Mouse (Mus musculus) cerebellum, adult 18-20 months (tissue): ENCODE data around the gene Tssk3.
"Not testable (repeated sequence)": the region's sequence is repeated elsewhere in the genome, so short reads cannot be mapped to it uniquely, and the experiment has no call there.

Experiments
- DNase-seq, 2 experiments: peaks; one replicate each; pipeline ENCODE4 v3.0.0; 2021

Gene Tssk3

DNA sequence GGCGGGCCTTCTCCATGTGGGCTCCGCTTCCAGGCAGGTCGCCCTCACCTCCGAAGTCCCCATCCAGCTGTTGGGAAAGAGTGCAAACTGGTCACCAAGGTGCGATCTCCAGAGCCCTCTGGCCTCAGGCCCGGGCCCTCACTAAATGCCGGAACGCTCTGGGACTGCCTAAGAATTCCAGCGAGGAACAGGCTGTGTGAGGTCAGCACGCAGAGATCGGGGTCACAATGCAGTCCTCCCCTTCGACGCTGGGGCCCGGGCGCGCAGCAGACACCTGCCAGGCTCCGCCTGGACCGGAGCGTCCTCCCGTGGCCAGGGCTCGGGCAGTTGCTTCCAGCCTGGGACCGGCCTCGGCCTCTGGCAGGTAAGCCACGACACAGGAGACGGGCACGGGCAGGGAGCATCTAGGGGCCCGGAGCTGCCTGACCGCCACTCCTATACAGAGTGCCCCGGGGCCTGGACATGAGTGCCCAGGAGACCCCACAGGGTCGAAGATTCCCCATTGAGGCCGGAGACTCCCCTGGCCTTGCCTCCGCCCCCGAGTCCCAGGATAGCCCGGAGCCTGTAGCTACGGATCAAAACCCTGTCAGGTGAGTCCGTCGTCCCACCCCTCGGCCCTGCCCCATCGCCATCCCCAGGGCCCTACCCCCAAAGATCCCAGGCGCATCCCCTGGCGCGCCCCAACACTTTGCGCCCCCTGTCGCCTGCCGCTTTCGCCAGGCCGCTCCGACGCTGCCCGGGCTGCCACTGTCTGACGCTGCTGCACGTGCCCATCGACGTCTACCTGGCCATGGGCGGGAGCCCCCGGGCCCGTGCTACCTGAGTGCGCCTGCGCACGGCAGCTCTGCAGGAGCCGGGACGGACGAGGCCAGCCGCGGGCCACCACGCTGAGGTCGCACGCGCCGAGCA lies at the start of gene Tssk3, which contains the start of gene Fam229a:
TSS of gene Tssk3 (minus strand) at position 51 of the 909 bp plus-strand sequence.
TSS of gene Fam229a (plus strand) at position 219 of the 909 bp plus-strand sequence.
- peak; percentile 55 to 61 for DNase-seq

DNA sequence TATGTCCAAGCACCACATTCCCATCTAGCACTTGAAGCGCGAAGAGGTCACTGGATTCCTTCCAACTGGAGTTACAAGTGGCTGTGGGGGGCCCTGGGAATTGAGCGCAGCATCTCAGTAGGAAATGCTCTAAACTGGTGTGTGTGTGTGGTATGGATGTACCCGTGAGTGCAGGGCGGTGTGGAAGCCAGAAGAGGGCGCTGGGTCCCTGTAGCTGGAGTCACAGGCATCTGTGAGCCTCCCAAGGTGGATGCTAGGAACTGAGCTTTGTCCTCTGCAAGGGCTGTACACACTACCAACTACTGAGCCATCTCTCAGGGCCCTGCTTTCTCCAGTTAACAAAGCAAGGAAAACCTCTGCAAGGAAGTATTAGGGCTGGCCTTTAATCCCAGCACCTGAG lies 49.2 kb upstream of the Tssk3 start:
- peak; percentile 12 to 21 for DNase-seq

DNA sequence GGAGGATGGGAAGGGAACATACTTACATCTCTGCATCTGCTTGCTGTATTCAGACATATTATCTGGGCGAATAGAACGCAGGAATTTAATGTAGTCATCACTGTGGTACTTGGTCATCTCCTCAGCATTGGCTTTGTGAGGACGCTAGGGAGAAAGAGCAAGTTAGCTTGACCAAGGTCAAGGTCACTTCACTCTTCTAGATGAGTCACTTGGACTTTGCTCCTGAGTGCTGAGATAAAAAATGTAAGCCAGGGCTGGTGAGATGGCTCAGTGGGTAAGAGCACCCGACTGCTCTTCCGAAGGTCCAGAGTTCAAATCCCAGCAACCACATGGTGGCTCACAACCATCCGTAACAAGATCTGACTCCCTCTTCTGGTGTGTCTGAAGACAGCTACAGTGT lies 38.1 kb upstream of the Tssk3 start:
- DNase-seq, result not testable (repeated sequence)

DNA sequence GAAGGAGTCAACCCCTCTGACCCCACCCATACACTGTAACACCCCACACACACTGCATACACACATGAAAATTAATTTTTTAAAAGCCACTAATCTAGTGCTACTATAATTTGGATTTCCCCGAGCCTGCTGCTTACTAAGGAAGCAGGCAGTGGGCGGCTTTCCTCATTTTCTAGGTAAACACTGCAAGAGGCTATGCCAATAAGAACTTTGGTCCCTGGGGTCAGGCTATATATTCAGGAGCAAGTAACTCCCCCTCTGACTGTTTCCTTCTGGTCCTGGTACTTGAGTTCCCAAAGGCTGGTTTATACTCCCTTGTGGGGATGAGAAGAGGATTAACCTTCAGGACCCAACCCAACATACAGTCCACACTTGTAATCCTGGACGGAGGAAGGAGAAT lies 35.1 kb upstream of the Tssk3 start:
- DNase-seq, result no peak

DNA sequence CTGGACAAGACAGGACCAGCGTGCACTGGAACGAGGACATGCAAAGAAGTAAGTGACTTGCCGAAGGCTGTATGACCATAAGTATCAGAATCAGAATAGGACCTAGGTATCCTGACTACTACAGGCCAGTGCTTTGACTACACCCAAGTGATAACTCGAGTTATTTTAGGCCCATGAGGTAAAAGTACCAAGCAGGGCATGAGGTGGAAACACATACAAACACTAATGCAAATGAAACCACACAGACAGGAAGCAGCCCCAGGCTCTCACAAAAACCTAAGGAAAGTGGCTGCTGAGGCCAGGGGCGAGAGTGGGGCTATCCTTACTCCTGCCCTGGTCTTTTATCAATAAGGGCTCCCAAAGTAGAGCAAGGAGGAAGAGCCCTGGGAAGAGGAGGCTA lies 34.5 kb upstream of the Tssk3 start:
- no peak for DNase-seq

DNA sequence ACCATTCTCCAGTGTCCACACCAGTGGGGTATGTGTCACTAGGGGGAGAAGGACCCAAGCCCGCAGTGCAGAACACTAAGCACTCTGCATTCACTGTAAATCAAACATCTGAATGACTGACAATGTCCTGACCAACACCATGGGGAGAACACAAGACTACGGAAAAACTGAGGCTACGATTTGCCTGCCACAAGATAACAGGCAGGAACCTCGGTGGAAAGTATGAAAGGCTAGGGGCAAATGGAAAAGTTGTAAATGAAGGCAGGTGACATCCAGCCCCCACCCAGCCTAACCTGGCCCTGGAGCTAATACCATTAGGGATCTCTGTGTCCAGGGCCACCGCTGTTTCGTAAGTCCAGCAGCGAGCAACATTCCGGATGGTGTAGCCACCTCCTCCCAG lies 27.7 kb upstream of the Tssk3 start:
- DNase-seq, result no peak

DNA sequence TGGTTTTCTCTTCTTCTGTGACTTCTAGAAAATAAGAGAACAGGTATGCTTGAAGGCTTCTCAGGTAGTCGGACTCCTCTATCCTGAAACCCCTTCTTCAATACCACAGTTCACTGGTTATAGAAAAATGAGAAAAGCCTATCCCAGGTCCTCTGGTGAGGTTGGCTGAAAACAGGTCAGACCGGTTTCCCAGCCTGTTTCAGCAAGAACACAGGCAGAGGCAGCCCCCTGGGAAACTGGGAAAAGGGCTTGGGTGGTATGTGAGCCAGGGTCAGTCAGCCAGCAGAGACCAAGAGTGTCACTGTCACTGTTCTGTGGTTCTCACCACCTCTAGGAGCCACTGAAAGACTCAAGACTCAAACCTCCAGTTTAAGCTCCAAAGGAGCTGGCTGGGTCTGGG lies 26.1 kb upstream of the Tssk3 start:
- no peak for DNase-seq

DNA sequence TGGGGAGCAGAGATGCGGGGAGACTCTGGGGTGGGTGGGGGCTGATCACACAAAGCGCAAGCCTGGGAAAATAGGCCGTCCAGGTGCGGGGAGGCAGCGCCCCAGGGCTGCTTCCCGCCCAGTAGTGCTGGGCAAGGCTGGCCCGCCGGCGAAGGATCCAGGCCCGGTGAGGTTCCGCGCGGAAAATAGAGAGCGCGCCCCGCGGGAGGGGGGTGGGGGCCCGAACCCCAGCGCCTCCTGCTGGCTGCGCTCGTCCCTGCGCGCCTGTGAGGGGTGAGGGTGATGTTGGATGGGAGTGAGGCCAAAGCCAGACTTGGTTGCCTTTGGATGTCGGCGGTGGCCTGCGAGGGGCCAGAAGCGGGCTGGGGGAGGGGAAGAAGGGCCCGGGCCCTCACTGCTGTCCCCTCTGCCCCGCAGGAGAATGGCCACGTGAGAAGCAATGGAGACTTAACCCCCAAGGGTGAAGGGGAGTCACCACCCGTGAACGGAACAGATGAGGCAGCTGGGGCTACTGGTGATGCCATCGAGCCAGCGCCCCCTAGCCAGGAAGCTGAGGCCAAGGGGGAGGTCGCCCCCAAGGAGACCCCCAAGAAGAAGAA lies 23.6 kb upstream of the Tssk3 start:
- DNase-seq, result peak in 1 of 2 experiments; percentile 18

DNA sequence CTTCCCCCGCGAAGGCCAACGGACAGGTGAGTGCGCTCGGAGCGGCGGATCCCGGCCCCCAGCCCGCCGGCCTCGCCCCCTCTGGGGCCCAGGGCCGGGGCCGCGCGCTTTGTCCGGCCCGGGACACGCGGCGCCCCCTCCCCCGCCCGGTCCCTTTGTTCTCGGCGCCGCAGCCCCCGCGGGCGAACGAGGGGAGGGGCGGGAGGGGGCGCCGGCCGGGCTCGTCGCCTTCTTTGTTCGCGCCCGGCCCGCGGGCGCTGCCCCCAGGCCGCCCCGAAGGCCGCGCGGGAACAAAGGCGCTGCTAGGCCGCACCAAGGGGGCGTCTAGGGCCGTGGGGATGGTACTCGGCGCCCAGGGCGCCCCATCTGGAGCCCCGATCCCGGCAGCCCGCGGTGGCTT lies 23.1 kb upstream of the Tssk3 start:
- no peak for DNase-seq

DNA sequence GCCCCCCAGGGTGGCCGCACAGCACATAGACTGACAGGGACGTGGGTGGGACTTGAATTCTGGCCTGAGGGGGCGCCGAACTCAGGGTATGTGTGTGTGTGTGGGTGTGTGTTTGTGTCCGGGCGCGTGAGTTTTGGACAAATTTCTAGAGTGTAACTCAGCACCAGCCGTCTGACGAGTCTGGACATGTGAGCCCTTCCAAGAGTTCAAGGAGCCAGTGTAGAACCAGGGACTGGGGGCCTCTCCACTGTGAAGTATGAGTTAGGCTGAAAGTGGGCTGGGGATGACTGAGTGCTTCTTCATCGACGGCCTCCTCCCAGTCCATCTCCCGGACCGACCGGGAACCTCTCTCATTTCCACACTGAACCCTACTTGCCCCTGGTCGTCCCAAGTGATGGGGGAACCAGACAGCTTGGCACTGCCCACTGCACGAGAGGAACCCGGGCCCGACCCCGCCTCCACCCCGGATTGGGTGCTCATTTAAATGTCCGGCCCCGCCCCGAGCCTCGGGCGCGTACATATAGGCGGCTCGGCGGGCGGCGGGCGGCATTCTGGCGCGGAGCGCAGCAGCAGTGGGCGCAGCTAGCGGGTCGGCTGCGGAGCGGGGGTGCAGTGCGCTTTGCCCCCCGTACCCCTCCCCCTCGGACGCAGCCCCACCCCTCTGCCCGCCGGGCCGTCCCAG lies 22.4 kb upstream of the Tssk3 start, which contains the start of gene Marcksl1:
TSS of gene Marcksl1 (plus strand) at position 496 of the 682 bp plus-strand sequence.
- peak in 1 of 2 experiments; percentile 25 for DNase-seq

DNA sequence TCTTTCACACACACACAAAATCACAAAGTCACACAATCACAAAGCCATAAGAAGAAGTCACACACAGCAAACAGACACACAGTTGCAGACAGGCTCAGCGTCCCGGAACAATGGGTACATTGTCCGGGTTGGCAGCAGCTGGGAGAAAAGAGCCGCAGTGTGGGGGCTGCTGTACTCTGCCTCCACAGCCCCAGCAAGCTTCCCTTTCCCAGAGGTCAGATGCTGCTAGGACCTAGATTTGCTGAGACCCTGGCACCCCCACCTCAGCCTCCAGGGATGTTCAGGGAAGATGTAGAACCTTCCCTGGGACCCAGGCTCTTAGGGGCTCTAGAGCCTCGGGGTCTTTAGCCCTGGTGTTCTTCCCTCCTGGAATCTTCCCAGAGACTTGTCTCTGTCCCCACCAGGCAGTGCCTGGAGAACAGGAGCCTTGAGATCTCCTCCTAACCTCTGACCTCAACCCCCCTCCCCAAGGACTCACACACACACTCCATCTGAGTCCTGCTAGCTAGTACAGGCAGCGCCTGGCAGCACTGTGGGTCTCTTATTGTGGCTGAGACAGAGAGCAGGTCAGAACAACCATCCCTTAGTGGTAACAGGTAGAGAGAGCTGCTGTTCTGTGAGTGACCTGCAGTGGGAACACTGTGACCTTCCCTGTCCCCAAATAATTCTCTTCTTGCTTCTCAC lies 20.7 kb upstream of the Tssk3 start:
- no peak for DNase-seq

DNA sequence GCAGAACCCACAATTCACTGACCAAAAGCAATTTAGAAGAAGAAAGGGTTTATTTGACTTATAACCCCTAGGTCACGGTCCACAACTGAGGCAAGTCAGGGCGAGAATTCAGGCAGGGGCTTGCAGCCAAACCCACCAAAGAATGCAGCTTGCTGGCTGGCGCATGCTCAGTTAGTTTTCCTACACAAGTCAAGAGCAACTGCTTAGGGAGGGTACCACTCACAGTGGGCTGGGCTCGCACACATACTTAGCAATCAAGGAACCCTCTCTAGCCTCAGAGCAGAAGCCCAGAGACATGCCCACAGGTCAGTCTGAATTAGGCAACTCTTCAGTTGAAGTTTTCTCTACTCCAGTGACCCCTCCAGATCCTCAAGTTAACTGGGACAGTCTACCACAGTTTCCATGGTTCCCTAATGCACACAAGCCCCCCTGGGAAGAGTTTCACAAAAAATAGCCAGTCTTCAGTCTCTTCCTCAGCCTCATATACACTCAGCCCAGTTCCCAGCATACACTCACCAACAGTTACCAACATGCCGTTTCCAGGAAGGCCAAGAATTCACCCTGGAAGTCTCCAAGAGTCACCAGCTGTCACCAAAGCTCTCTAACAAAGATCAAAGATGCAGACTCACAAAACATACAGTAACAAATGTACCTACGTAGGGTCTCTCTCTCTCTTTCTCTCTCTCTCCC lies 20.0 kb upstream of the Tssk3 start:
- no peak for DNase-seq

DNA sequence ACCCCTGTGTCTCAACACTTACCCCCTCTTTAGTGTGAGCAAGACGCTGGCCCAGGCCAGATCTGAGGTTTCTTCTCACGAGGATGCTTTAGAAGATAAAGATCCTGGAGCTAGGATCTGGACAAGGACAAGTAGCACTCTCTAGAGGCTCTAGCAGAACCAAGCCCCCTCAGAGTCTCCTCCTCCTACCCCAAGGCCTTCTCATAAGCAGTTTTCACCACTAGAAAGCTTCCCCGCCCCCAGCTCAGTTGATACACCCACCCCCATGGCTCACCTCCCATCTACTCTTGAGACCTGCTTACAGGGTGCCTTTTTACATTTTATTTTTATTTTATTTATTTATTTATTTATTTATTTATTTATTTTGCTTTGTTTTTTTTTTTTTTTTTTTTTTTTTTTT lies 18.8 kb upstream of the Tssk3 start:
- no peak for DNase-seq

DNA sequence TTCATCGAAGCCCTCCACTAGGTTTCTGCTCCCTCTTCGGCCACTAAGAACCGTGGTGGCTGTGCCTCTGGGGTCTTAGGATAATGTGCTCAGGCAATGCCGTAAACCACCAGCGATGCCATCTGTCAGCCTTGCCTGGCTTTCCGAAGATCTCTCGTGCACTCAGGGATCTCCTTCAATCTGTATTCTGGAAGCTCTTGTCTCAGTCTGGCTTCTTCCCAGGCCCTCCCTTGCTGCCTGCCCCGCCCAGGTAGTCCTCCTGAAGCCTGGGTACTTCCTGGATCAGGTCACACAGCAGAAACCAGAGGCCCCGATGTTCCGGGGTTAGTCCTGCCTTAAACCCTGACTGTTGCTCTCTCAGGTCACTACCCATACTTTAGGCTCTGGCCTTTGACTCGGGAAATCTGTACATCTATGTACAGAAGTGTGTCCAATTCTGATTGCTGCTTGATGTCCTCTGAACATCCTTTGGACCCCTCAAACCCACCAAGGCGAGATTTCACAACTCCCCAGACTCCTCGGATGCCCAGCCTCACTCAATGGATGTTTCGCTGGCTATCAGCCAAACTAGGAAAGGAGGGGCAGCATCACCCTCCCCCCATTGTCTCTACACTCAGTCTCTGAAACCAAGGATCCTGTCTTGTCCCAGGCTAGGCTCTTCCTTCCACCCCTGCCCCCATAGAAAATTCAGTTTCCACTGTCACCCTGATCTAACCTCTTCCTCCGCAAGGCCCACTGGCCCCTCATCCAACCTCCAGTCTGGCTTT lies 18.2 kb upstream of the Tssk3 start:
- no peak for DNase-seq

DNA sequence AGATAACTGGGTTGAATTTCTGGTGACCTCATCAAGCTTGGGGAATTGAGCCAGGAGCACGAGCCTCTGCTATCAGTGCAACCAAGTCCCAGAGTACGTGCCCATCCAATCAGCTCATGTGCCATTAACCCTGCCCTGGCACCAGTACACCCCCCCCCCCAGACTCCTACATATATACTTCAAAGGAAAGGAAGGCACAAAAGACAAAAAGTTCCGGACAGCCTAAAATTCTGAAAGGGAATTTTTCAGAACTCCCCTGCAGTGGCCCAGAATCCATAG lies 17.4 kb upstream of the Tssk3 start:
- DNase-seq, result no peak

DNA sequence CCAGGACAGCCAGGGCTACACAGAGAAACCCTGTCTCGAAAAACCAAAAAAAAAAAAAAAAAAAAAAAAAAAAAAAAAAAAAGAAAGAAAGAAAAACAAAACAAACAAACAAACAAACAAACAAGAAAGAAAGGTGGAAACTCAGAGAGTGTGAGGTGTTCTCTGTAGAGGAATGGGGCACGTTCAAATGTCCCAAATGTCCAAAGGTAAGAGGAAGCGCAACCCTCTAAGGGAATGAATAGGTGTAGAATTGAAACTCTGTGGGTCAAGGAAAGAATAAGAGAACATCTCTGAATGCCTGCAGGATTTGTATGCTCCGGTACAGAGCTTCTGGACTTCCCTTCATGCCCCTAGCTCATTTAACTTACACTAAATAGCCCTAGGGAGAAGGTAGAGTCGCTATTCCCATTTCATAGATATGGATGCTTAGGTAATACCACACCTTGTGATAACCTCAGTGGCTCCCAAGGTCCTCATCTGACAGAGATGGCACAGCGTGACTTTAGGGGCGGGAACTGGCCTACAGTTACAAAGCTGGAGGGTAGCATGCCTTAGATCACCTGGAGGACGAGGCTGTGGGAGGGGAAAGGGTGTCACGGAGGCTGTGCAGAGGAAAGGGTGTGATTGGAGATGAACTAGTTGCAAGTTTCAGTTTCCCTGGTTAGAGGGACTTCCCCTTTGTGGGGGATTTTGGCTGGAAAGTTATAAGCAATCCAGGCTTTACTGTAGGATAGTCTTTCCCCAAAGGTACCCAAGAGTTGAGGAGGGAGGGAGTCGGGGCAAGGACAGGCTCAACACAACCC lies 16.8 kb upstream of the Tssk3 start:
- no peak for DNase-seq

DNA sequence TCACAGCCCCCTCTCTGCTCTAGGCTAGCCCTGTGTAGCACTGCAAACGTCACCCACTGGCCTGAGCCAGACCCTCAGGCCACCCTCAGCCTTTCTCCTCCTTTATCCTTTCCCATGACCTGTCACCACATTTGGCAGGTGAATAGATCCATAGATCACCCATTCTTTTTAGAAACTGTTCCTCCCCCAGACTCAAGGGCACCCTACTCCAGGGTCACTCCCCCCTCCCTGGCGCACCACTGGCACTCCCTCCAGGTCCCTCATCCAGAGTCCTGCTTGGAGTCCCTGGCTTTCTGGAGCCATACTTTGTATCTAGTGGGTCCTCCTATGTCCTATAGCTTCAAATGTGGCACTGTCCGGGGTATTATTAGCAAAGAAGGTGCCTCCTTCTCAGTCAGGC lies 14.7 kb upstream of the Tssk3 start:
- DNase-seq, result no peak

DNA sequence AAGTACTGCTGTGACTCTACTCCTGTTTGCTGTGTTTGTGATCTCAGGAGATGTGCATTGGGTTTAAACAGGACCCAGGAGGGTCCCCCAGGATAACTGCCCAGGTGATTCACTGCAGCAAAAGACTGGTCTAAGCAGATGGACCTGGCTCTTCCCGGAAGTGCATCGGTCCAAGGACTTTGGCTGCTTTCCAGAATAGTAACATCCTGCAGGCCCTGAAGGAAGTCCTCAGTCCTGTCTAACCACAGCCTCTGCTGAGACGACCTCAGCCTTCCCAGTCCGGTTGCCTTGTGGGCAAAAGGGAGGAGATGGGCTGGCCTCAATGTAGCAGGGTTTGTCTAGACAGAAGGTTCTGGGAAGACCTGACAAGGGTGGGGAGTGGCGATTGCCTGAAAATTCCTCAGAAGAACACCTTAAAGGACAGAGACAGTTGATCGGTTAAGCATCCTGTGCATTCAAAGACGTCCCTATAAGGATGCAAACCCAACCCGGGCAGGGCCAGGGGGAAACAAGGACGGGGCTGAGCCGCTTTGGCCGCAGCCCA lies 12.2 kb upstream of the Tssk3 start:
- no peak for DNase-seq

DNA sequence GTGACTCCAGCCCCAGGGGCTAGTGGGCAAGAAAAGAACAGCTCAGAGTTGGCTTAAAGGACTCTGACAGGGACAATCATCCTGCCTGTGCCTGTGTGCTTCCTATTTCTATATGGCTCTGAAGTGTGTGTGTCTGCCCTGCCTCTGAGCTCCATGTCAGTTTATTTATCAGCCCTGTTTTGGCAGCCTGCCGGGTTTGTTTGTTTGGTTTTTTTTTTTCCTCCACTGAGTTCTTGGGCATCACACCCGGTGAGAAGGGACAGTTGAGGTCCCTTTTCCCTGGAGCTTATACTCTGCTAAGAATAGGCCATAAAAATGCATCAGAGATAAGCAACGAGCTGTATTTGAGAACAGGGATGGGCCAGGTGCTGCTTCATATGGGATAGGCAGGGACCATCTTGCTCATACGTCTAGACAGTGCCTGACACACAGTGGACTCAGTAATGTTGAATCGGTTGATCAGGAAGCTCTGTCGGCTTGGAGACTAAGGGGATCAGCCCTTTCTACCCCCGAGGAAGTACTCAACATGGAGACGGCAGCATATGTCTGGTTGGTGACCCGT lies 11.6 kb upstream of the Tssk3 start:
- DNase-seq, result no peak
